Mouse (Mus musculus) liver, embryonic 11.5 days (tissue): ENCODE results near the gene Iqck. TPM values are rescaled to one million over a fixed set of nuclear protein-coding genes. Genes with fewer than 3 reads are reported as not detected.

Source experiments
- ATAC-seq: fragments of 200-750 bp; cut with Nextera tagmentation; replicated peaks from 2 replicates; pipeline ENCODE4 v1.8.0; 2017; ENCODE audit warnings: moderate number of reproducible peaks, mild to moderate bottlenecking, moderate TSS enrichment, moderate library complexity; ENCODE audit not compliant: low FRiP score
- DNase-seq: peaks from one replicate; pipeline ENCODE4 v3.0.0-alpha.2; 2017; ENCODE audit warnings: low spot score
- H3K27ac ChIP-seq: fragments of 300-500 bp; sonication (generic); 2 replicates; pipeline ENCODE4 v1.5.1; 2014; ENCODE audit warnings: mild to moderate bottlenecking, low read depth, low read length, control low read depth
- H3K27me3 ChIP-seq: fragments of 300-500 bp; sonication (generic); replicated peaks from 2 replicates; pipeline ENCODE4 v1.6.1; 2014; ENCODE audit warnings: low read length, mixed read lengths; ENCODE audit not compliant: control insufficient read depth, insufficient read depth
- H3K36me3 ChIP-seq: fragments of 300-500 bp; sonication (generic); 2 replicates; pipeline ENCODE4 v1.6.1; 2014; ENCODE audit warnings: mild to moderate bottlenecking, low read length, moderate library complexity, mixed read lengths; ENCODE audit not compliant: control insufficient read depth, insufficient read depth
- H3K4me1 ChIP-seq: fragments of 300-500 bp; sonication (generic); replicated peaks from 2 replicates; pipeline ENCODE4 v1.6.1; 2014; ENCODE audit warnings: low read length, mixed read lengths; ENCODE audit not compliant: control insufficient read depth, insufficient read depth
- H3K4me2 ChIP-seq: fragments of 300-500 bp; sonication (generic); 2 replicates; pipeline ENCODE4 v1.6.1; 2014; ENCODE audit warnings: mild to moderate bottlenecking, control low read depth, moderate library complexity
- H3K4me3 ChIP-seq: fragments of 300-500 bp; sonication (generic); 2 replicates; pipeline ENCODE4 v1.5.1; 2014; ENCODE audit warnings: low read depth, low read length, control low read depth
- H3K9ac ChIP-seq: fragments of 300-500 bp; sonication (generic); 2 replicates; pipeline ENCODE4 v1.6.1; 2014; ENCODE audit warnings: low read depth, low read length, control low read depth
- H3K9me3 ChIP-seq: fragments of 300-500 bp; sonication (generic); 2 replicates; pipeline ENCODE4 v1.6.1; 2016; ENCODE audit warnings: low read length, inconsistent platforms, mixed read lengths; ENCODE audit not compliant: control insufficient read depth
- WGBS: fragments of 180-500 bp; shearing (Covaris S2); extraction: QIAGEN DNeasy Blood & Tissue Kit; methylation state at CpG from one replicate; pipeline ENCODE4 v1.1.7; 2014; 5-methylcytosine and 5-hydroxymethylcytosine counted together
- polyA plus RNA-seq: library from polyadenylated mRNA; unstranded; fragments of >200 nt; fragmentation: Nextera tagmentation; extraction: Ambion mirVana; gene quantifications from 2 replicates; pipeline ENCODE4 v1.2.1, GENCODE M21; 2014

The Iqck gene
- polyA plus RNA-seq, 1 experiment from 2014 or later, result 1.6 TPM

GRCm38 (mm10) chr7:118965198-118965597 lies 109.6 kb downstream of the Iqck start:
- Histone ChIP-seq H3K4me3 (no peak overlapping the region), H3K4me1 (no peaks in the 10 kb centered on the region), H3K36me3 (no peaks in the 10 kb centered on the region), H3K4me2 (no peak overlapping the region), H3K9me3 (no peaks in the 10 kb centered on the region), H3K27ac (no peak overlapping the region), H3K9ac (no peak overlapping the region), H3K27me3 (no peaks in the 10 kb centered on the region)
- DNase-seq (no peak), ATAC-seq (no peak)
- WGBS, result 32% methylated on average over 7 of the region's 7 CpGs

GRCm38 (mm10) chr7:118968870-118969269 lies 113.3 kb downstream of the Iqck start:
- DNase-seq, result no peak
- Histone ChIP-seq H3K9ac (no peak overlapping the region), H3K4me1 (no peaks in the 10 kb centered on the region), H3K27ac (no peak overlapping the region), H3K36me3 (no peaks in the 10 kb centered on the region), H3K4me2 (no peak overlapping the region), H3K27me3 (no peaks in the 10 kb centered on the region), H3K4me3 (no peak overlapping the region), H3K9me3 (no peaks in the 10 kb centered on the region)
- no peak for ATAC-seq
- 84% methylated on average over 3 of the region's 3 CpGs for WGBS

GRCm38 (mm10) chr7:118971499-118971898 lies 115.9 kb downstream of the Iqck start:
- H3K4me1 ChIP-seq, result no peaks in the 10 kb centered on the region
- no peaks in the 10 kb centered on the region for H3K36me3 ChIP-seq
- no peak overlapping the region for H3K27ac ChIP-seq
- no peak overlapping the region for H3K9ac ChIP-seq
- ATAC-seq, result no peak
- DNase-seq, result no peak
- H3K27me3 ChIP-seq, result no peaks in the 10 kb centered on the region
- no peaks in the 10 kb centered on the region for H3K9me3 ChIP-seq
- H3K4me2 ChIP-seq, result no peak overlapping the region
- no peak overlapping the region for H3K4me3 ChIP-seq
- 76% methylated on average over 8 of the region's 8 CpGs for WGBS

- no peak for ATAC-seq
- Histone ChIP-seq H3K27ac (no peak overlapping the region), H3K27me3 (no peaks in the 10 kb centered on the region), H3K4me3 (no peak overlapping the region), H3K9me3 (no peaks in the 10 kb centered on the region), H3K9ac (no peak overlapping the region), H3K4me2 (no peak overlapping the region), H3K4me1 (no peaks in the 10 kb centered on the region), H3K36me3 (no peaks in the 10 kb centered on the region)
- WGBS, result 77% methylated on average over 5 of the region's 5 CpGs
- DNase-seq, result no peak
These were observed 116.8 kb downstream of the Iqck start for GRCm38 (mm10) chr7:118972306-118972705.

- ATAC-seq (no peak), DNase-seq (no peak)
- no peaks in the 10 kb centered on the region for H3K27me3 ChIP-seq
- no peak overlapping the region for H3K4me2 ChIP-seq
- no peak overlapping the region for H3K27ac ChIP-seq
- H3K4me1 ChIP-seq, result no peaks in the 10 kb centered on the region
- H3K36me3 ChIP-seq, result no peaks in the 10 kb centered on the region
- H3K9ac ChIP-seq, result no peak overlapping the region
- WGBS, result 78% methylated on average over 4 of the region's 4 CpGs
- no peak overlapping the region for H3K4me3 ChIP-seq
- no peaks in the 10 kb centered on the region for H3K9me3 ChIP-seq
These were observed 117.8 kb downstream of the Iqck start for GRCm38 (mm10) chr7:118973377-118973776.

- Histone ChIP-seq H3K9me3 (no peaks in the 10 kb centered on the region), H3K27me3 (no peaks in the 10 kb centered on the region), H3K4me3 (no peak overlapping the region), H3K4me2 (no peak overlapping the region), H3K36me3 (no peaks in the 10 kb centered on the region), H3K27ac (no peak overlapping the region), H3K4me1 (no peaks in the 10 kb centered on the region), H3K9ac (no peak overlapping the region)
- 64% methylated on average over 3 of the region's 3 CpGs for WGBS
- DNase-seq (no peak), ATAC-seq (no peak)
These were observed 120.3 kb downstream of the Iqck start for GRCm38 (mm10) chr7:118975837-118976236.

- Histone ChIP-seq H3K27ac (no peak overlapping the region), H3K4me2 (no peak overlapping the region), H3K4me3 (no peak overlapping the region), H3K9ac (no peak overlapping the region), H3K4me1 (no peaks in the 10 kb centered on the region), H3K36me3 (no peaks in the 10 kb centered on the region), H3K27me3 (no peaks in the 10 kb centered on the region), H3K9me3 (no peaks in the 10 kb centered on the region)
- 36% methylated on average over 14 of the region's 14 CpGs for WGBS
- ATAC-seq, result no peak
- no peak for DNase-seq
These were observed 121.0 kb downstream of the Iqck start for GRCm38 (mm10) chr7:118976414-118977166.

- Histone ChIP-seq H3K4me3 (no peak overlapping the region), H3K27ac (no peak overlapping the region), H3K4me2 (no peak overlapping the region), H3K9me3 (no peaks in the 10 kb centered on the region), H3K27me3 (no peaks in the 10 kb centered on the region), H3K9ac (no peak overlapping the region), H3K4me1 (no peaks in the 10 kb centered on the region), H3K36me3 (no peaks in the 10 kb centered on the region)
- WGBS, result 83% methylated on average over 10 of the region's 10 CpGs
- ATAC-seq, result no peak
- no peak for DNase-seq
These were observed 121.6 kb downstream of the Iqck start for GRCm38 (mm10) chr7:118977167-118977543.

- Histone ChIP-seq H3K27ac (no peak overlapping the region), H3K4me3 (no peak overlapping the region), H3K4me2 (no peak overlapping the region), H3K4me1 (no peaks in the 10 kb centered on the region), H3K9me3 (no peaks in the 10 kb centered on the region), H3K27me3 (no peaks in the 10 kb centered on the region), H3K36me3 (0 out of 2 replicates have a peak, but pooled peaks cover 2% of the 10 kb centered on the region), H3K9ac (no peak overlapping the region)
- ATAC-seq (no peak), DNase-seq (no peak)
- 79% methylated on average over 7 of the region's 7 CpGs for WGBS
These were observed 123.6 kb downstream of the Iqck start for GRCm38 (mm10) chr7:118979121-118979520.
